Mouse (Mus musculus) erythroblast, embryonic 14.5 days (primary cell): Measurements from ENCODE around the gene Olfr390.

Experiments used
- GATA1 ChIP-seq: IDR thresholded peaks from 2 replicates; pipeline ENCODE4 v1.6.1; 2012; ENCODE audit warnings: low read length, inconsistent platforms, mixed read lengths
- TAL1 ChIP-seq: IDR thresholded peaks from 3 replicates; pipeline ENCODE4 v1.6.1; 2012; ENCODE audit warnings: low read length, inconsistent platforms, mixed read lengths

DNA sequence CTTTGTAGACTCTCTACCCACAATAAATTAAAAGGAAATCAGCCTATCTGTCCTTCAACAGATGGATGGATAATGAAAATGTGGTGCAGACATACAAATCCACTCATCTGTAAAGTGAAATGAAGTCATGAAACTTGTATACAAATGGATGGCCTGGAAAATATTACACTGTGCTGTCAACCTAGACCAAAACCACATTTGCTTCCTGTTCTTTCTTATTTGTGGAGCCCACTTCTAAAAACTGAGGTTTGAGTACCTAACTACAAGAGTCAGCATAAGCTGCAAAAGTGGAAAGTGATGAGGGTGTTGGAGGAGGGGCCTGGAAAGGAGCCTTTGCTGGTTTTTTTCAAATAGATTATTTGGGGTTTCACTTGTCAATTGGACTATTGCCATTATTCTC lies 23.6 kb upstream of the Olfr390 start:
- TF ChIP-seq GATA1 (no peak), TAL1 (no peak)
